Mouse (Mus musculus) stomach, embryonic 14.5 days (tissue): ENCODE results near the gene Rprml. TPM values are rescaled to one million over a fixed set of nuclear protein-coding genes. Genes with fewer than 3 reads are reported as not detected.
"Not testable (repeated sequence)": the region's sequence is repeated elsewhere in the genome, so short reads cannot be mapped to it uniquely, and the experiment has no call there.

Experiments used
- ATAC-seq: fragments of 200-750 bp; cut with Nextera tagmentation; 2 replicates; pipeline ENCODE4 v1.8.0; 2017; ENCODE audit warnings: low read depth, moderate TSS enrichment; ENCODE audit not compliant: insufficient number of reproducible peaks, insufficient read depth, low FRiP score
- H3K27ac ChIP-seq: fragments of 300-500 bp; sonication (generic); 2 replicates; pipeline ENCODE4 v1.5.1; 2014; ENCODE audit warnings: mild to moderate bottlenecking, low read length, moderate library complexity, mixed read lengths
- H3K27me3 ChIP-seq: fragments of 300-500 bp; sonication (generic); 2 replicates; pipeline ENCODE4 v1.6.1; 2014; ENCODE audit warnings: low read length, control low read depth, mixed read lengths; ENCODE audit not compliant: control insufficient read depth, insufficient read depth
- H3K36me3 ChIP-seq: fragments of 300-500 bp; sonication (generic); 2 replicates; pipeline ENCODE4 v1.6.1; 2014; ENCODE audit warnings: mild to moderate bottlenecking, control low read depth, low read length, moderate library complexity, mixed read lengths; ENCODE audit not compliant: control insufficient read depth, insufficient read depth
- H3K4me1 ChIP-seq: fragments of 300-500 bp; sonication (generic); 2 replicates; pipeline ENCODE4 v1.6.1; 2014; ENCODE audit warnings: low read length, control low read depth, mixed read lengths; ENCODE audit not compliant: control insufficient read depth, insufficient read depth
- H3K4me2 ChIP-seq: fragments of 300-500 bp; sonication (generic); replicated peaks from 2 replicates; pipeline ENCODE4 v1.6.1; 2014; ENCODE audit warnings: low read depth, low read length, control low read depth
- H3K4me3 ChIP-seq: fragments of 300-500 bp; sonication (generic); 2 replicates; pipeline ENCODE4 v1.5.1; 2014; ENCODE audit warnings: low read depth, low read length, control low read depth
- H3K9ac ChIP-seq: fragments of 300-500 bp; sonication (generic); replicated peaks from 2 replicates; pipeline ENCODE4 v1.6.1; 2014; ENCODE audit warnings: low read depth, mild to moderate bottlenecking, control low read depth, low read length, moderate library complexity, mixed read lengths
- H3K9me3 ChIP-seq: fragments of 300-500 bp; sonication (generic); 2 replicates; pipeline ENCODE4 v1.6.1; 2016; ENCODE audit warnings: low read depth, low read length, control low read depth; ENCODE audit not compliant: control insufficient read depth
- WGBS: fragments of 180-500 bp; shearing (Covaris S2); extraction: QIAGEN DNeasy Blood & Tissue Kit; methylation state at CpG from one replicate; pipeline ENCODE4 v1.1.7; 2014; 5-methylcytosine and 5-hydroxymethylcytosine counted together
- polyA plus RNA-seq: library from polyadenylated mRNA; unstranded; fragments of >200 nt; fragmentation: Nextera tagmentation; extraction: Ambion mirVana; gene quantifications from 2 replicates; pipeline ENCODE4 v1.2.1, GENCODE M21; 2014

Rprml gene
- polyA plus RNA-seq, 1 experiment from 2014 or later = not detected

DNA sequence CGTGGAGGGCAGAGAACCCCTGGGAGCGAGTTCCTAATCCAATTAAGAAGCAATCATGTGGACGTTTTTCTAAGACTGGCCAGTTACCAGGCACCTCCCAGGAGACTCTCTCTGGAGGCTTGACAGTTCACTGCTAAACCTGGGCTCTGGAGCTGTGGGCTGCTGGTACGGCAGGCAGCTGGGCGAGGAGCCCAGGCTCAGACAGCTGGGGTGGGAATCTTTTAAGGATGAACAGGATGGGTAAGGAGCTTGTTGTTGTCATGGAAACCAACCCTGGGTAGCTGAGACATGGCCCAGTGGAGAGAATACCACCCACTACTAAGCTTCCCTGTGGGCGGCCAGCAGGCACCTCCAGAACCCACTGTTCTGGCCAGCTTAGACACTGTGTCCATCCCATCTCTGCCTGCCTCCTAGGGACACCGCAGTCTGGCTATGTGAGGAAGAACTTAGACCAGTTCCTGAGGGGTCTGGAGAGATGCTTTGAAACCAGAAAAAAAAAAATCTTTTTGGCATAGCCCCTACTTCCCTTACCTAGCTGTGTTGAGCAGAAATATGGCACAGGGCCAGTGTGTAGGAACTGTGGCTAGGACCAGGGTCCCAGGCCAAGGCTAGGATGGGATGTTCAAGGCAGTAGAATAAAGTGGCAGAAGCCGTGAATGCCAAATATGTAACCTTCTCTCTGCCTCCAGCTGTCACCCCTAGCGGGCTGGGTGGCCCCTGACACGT lies 17.0 kb downstream of the Rprml start:
- Histone ChIP-seq H3K36me3 (no peaks in the 10 kb centered on the region), H3K27ac (no peak overlapping the region), H3K4me2 (no peak overlapping the region), H3K27me3 (no peaks in the 10 kb centered on the region), H3K4me3 (no peak overlapping the region), H3K4me1 (no peaks in the 10 kb centered on the region), H3K9ac (no peak overlapping the region), H3K9me3 (no peaks in the 10 kb centered on the region)
- no peak for ATAC-seq
- WGBS = 36% methylated on average over 10 of the region's 10 CpGs

DNA sequence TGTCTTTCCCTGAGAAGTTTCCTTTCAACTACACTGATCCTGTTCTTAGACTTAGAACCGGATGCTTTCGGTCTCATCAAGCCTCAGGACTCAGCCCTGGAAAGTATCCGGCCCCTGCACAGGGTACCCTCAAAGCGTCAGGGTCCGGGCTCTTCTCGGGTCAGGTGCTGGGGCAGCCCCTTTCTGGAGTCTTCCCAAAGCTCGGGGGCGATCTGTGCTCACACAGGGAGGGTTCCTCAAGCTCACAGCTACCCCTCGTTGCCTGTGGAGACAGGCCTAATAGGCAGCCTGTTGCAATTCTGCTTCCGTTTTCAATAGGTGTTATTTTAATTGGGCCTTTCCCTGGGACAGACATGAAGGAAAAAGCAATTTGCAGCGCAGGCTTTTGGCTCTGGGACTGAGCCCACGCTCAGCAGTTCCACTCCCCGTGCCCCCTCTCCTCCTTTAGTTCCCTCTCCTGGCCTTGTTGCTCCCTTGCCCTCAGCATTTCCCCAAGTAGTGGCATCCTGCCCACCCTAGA lies 17.6 kb downstream of the Rprml start:
- ATAC-seq = no peak
- Histone ChIP-seq H3K27ac (no peak overlapping the region), H3K4me3 (no peak overlapping the region), H3K27me3 (no peaks in the 10 kb centered on the region), H3K4me1 (no peaks in the 10 kb centered on the region), H3K36me3 (no peaks in the 10 kb centered on the region), H3K4me2 (no peak overlapping the region), H3K9me3 (no peaks in the 10 kb centered on the region), H3K9ac (no peak overlapping the region)
- WGBS = 71% methylated on average over 13 of the region's 13 CpGs

DNA sequence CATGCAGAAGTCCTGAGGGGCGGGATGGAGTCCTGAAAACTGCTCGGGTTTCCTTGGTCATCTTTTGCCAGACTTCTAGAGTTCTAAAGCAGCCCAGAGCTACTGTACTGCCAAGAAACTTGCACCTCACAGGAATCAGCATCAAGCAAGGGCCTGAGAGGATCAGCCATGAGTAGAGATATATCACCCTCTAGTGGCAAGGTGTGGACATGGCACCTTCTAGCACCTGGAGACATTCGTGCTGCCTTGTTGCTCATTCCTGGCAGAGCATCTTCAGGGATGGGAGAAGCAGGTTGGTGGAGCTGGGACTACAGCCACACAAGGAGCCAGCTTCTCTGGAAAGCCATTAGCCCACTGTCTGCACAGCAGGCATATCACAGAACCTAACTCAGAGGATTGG lies 26.2 kb downstream of the Rprml start:
- no peak overlapping the region for H3K4me3 ChIP-seq
- H3K9me3 ChIP-seq = no peaks in the 10 kb centered on the region
- H3K27me3 ChIP-seq = no peaks in the 10 kb centered on the region
- no peaks in the 10 kb centered on the region for H3K4me1 ChIP-seq
- no peak for ATAC-seq
- no peak overlapping the region for H3K27ac ChIP-seq
- no peak overlapping the region for H3K4me2 ChIP-seq
- H3K36me3 ChIP-seq = peaks cover 22% of the 10 kb centered on the region; the same call in 1 of the 2 replicates
- WGBS = 43% methylated on average over 3 of the region's 3 CpGs
- no peak overlapping the region for H3K9ac ChIP-seq

- not testable (repeated sequence) for H3K27ac ChIP-seq, H3K4me2 ChIP-seq, H3K4me1 ChIP-seq, ATAC-seq, H3K9ac ChIP-seq, H3K9me3 ChIP-seq, H3K4me3 ChIP-seq, H3K27me3 ChIP-seq
- WGBS = 40% methylated on average over 2 of the region's 2 CpGs
- H3K36me3 ChIP-seq = peaks cover 22% of the 10 kb centered on the region; the same call in 1 of the 2 replicates
These were observed 27.7 kb downstream of the Rprml start for GRCm38 (mm10) chr11:103677042-103677441.

- no peaks in the 10 kb centered on the region for H3K27me3 ChIP-seq
- H3K9me3 ChIP-seq = no peaks in the 10 kb centered on the region
- H3K9ac ChIP-seq = no peak overlapping the region
- H3K4me3 ChIP-seq = no peak overlapping the region
- WGBS = 83% methylated on average over 11 of the region's 11 CpGs
- no peak for ATAC-seq
- H3K4me1 ChIP-seq = no peaks in the 10 kb centered on the region
- no peak overlapping the region for H3K4me2 ChIP-seq
- H3K27ac ChIP-seq = no peak overlapping the region
- H3K36me3 ChIP-seq = peaks cover 66% of the 10 kb centered on the region
These were observed 34.4 kb downstream of the Rprml start for GRCm38 (mm10) chr11:103683667-103684334.

DNA sequence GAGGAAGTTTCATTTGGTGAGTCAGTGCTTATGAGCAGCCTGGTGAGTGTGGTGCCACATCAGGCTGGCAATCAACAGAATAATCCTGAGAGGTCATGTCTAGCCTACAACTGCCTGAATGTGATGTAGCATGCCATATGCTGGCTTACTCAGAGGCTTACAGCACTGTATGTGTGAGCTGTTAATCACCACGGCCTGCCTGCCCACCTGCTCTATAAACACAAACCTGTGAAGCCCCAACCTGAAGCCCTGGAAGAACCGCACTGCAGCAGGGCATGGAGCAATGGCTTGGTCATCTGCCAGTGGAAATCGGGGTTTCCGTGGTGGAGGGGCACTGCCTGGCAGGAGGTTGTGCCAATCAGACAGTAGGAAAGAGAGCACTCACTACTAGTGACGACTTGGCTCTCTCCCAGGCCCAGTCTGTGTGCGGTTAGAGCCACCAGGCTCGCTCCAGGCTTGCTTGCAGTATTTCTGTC lies 35.9 kb downstream of the Rprml start:
- no peaks in the 10 kb centered on the region for H3K4me1 ChIP-seq
- no peak overlapping the region for H3K4me2 ChIP-seq
- WGBS = 86% methylated on average over 7 of the region's 7 CpGs
- no peak overlapping the region for H3K27ac ChIP-seq
- peaks cover 55% of the 10 kb centered on the region for H3K36me3 ChIP-seq
- ATAC-seq = no peak
- H3K9me3 ChIP-seq = no peaks in the 10 kb centered on the region
- no peak overlapping the region for H3K4me3 ChIP-seq
- no peak overlapping the region for H3K9ac ChIP-seq
- no peaks in the 10 kb centered on the region for H3K27me3 ChIP-seq

- no peaks in the 10 kb centered on the region for H3K27me3 ChIP-seq
- no peak for ATAC-seq
- H3K9me3 ChIP-seq = no peaks in the 10 kb centered on the region
- peaks cover 54% of the 10 kb centered on the region for H3K36me3 ChIP-seq
- no peak overlapping the region for H3K9ac ChIP-seq
- 90% methylated on average over 6 of the region's 6 CpGs for WGBS
- H3K4me3 ChIP-seq = no peak overlapping the region
- no peak overlapping the region for H3K4me2 ChIP-seq
- H3K27ac ChIP-seq = no peak overlapping the region
- no peaks in the 10 kb centered on the region for H3K4me1 ChIP-seq
These were observed 37.3 kb downstream of the Rprml start for GRCm38 (mm10) chr11:103686706-103687105.

DNA sequence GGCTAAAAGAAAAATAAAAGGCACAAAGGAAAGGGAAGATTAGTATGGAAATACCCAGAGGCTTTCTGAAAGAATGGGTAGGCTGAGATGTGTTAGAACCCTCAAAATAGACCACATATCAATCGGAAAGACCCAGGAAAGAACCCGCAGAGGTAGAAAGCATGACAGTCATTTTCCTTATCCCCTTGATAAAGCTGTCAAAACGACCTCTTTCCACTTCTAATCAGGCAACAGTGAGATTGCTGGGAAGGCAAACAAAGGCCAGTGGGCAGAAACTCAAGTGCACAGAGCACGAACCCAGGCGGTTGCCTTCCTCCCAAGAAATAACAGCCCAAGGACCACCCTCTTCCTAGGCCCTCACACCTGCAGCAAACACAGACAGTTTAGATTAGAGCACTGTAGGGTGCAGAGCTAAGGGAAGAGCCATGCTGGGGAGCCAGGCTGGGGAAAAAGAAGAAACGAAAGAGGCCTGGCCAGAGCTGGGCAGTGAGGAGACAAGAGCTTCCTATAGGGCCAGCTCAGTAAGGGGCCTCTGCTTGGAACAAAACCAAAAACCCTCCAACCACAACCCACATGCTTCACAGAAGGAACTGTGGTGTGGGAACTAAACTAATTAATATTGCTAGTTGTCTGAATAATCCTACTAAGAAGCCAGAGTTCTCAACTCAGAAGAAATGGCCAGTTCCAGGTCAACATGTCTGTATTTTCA lies 39.1 kb downstream of the Rprml start:
- Histone ChIP-seq H3K27me3 (no peaks in the 10 kb centered on the region), H3K9me3 (no peaks in the 10 kb centered on the region)

More for the DNA sequence above, 39.1 kb downstream of the Rprml start:
- peaks cover 41% of the 10 kb centered on the region; the same call in 1 of the 2 replicates for H3K36me3 ChIP-seq
- no peak overlapping the region for H3K4me2 ChIP-seq
- no peak overlapping the region for H3K27ac ChIP-seq
- WGBS = 70% methylated on average over 6 of the region's 6 CpGs
- no peak overlapping the region for H3K9ac ChIP-seq
- ATAC-seq = peak; percentile 53; the same call in 1 of the 2 replicates
- no peak overlapping the region for H3K4me3 ChIP-seq
- no peaks in the 10 kb centered on the region for H3K4me1 ChIP-seq
